Mouse (Mus musculus): ENCODE results near the gene F2rl1. TPM values are rescaled to one million over a fixed set of nuclear protein-coding genes. Genes with fewer than 3 reads are reported as not detected.

Gene F2rl1
- total and polyA plus RNA-seq, 3 experiments: 0.05 TPM; not detected in 2

GRCm38 (mm10) chr13:95510054-95510453 lies 15.0 kb downstream of the F2rl1 start:
- TF ChIP-seq GATA2 (IDR thresholded peaks at IDR 0.05; ENCODE audit: borderline replicate concordance, low read depth, low read length) (no peak), POLR2AphosphoS5 (IDR thresholded peaks at IDR 0.05; ENCODE audit: insufficient replicate concordance, low read depth, low read length) (no peak), GATA1 (IDR thresholded peaks at IDR 0.05; ENCODE audit: borderline replicate concordance, low read length) (no peak), CTCF (IDR thresholded peaks at IDR 0.05; ENCODE audit: low read depth, low read length) (no peak), TAL1 (conservative IDR thresholded peaks at IDR 0.05; ENCODE audit: low read depth, low read length) (no peak)
- ATAC-seq (ENCODE audit: extremely low read depth, insufficient number of reproducible peaks, low FRiP score, poor library complexity, severe bottlenecking) (peak; percentile 62), DNase-seq (ENCODE audit: low spot score) (no peak)
- H3K36me3 ChIP-seq (replicated peaks): no peaks in the 10 kb centered on the region
- peaks cover 60% of the 10 kb centered on the region for H3K4me1 ChIP-seq (ENCODE audit: insufficient read depth, low read depth, low read length)
- no peaks in the 10 kb centered on the region for H3K27me3 ChIP-seq (ENCODE audit: insufficient read depth, low read length)
- H3K4me3 ChIP-seq (ENCODE audit: low read depth, low read length): no peak overlapping the region
- H3K9me3 ChIP-seq (replicated peaks): no peaks in the 10 kb centered on the region

DNA sequence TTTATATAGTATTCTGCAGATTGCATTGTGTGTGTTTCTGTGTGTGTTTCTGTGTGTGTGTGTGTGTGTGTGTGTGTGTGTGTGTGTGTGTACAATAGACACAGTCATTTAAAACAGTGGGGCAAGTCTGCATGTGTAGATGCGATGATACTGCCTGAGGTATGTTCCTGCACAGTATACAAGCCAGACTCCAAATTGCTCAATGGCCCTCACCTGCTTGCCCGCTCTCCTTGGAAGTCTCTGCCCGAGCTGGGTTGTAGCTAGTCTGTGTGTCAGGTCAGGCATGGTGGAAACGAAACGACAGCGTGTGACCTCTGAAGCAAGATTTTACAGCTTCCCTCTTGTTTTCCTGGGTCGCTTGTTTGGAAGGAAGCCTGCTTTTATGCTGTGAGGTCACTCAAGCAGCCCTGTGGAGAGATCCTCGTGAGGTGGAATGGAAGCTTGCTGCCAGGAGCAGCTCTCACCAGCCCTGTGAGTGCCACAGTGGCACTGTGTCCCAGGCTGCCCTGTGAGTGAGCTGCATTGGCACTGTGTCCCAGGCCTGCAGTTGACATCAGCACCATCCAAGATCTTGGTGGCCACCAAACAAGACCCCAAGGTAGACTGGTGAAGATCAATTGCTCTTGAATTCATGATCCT lies 21.6 kb downstream of the F2rl1 start:
- DNase-seq (ENCODE audit: low spot score) (no peak), ATAC-seq (ENCODE audit: extremely low read depth, insufficient number of reproducible peaks, low FRiP score, poor library complexity, severe bottlenecking) (no peak)
- Histone ChIP-seq H3K36me3 (replicated peaks) (no peaks in the 10 kb centered on the region), H3K4me1 (ENCODE audit: insufficient read depth, low read depth, low read length) (peaks cover 14% of the 10 kb centered on the region), H3K9me3 (replicated peaks) (no peaks in the 10 kb centered on the region), H3K4me3 (ENCODE audit: low read depth, low read length) (no peak overlapping the region), H3K27me3 (ENCODE audit: insufficient read depth, low read length) (peaks cover 17% of the 10 kb centered on the region)
- TF ChIP-seq POLR2AphosphoS5 (IDR thresholded peaks at IDR 0.05; ENCODE audit: insufficient replicate concordance, low read depth, low read length) (no peak), CTCF (IDR thresholded peaks at IDR 0.05; ENCODE audit: low read depth, low read length) (no peak), GATA2 (IDR thresholded peaks at IDR 0.05; ENCODE audit: borderline replicate concordance, low read depth, low read length) (no peak), GATA1 (IDR thresholded peaks at IDR 0.05; ENCODE audit: borderline replicate concordance, low read length) (no peak), TAL1 (conservative IDR thresholded peaks at IDR 0.05; ENCODE audit: low read depth, low read length) (no peak)

DNA sequence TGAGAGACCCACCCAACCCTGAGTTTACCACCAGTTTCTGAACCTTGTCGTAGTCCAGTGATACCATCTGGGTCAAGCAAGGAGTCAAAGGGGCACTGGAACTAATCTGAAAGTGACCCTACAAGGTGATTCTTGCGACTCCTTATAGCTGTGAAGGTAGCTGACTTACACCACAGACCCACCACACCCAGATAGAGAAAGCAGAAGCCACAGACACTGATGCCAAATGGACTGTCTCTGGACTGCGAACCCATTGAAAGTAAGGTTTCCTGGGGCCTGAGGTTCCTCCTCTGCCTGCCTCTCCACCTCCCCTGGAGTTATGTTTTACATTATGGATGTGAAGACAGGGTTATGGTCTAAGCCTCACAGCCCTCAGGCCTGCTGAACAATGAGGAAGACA lies 28.4 kb downstream of the F2rl1 start:
- Histone ChIP-seq H3K9me3 (replicated peaks) (no peaks in the 10 kb centered on the region), H3K4me1 (ENCODE audit: insufficient read depth, low read depth, low read length) (peaks cover 6% of the 10 kb centered on the region), H3K36me3 (replicated peaks) (no peaks in the 10 kb centered on the region), H3K27me3 (ENCODE audit: insufficient read depth, low read length) (peaks cover 41% of the 10 kb centered on the region), H3K4me3 (ENCODE audit: low read depth, low read length) (no peak overlapping the region)
- DNase-seq (ENCODE audit: low spot score) (no peak), ATAC-seq (ENCODE audit: extremely low read depth, insufficient number of reproducible peaks, low FRiP score, poor library complexity, severe bottlenecking) (no peak)
- TF ChIP-seq GATA1 (IDR thresholded peaks at IDR 0.05; ENCODE audit: borderline replicate concordance, low read length): no peak
- TF ChIP-seq POLR2AphosphoS5 (IDR thresholded peaks at IDR 0.05; ENCODE audit: insufficient replicate concordance, low read depth, low read length): no peak
- no peak for TF ChIP-seq CTCF (IDR thresholded peaks at IDR 0.05; ENCODE audit: low read depth, low read length)
- TF ChIP-seq GATA2 (IDR thresholded peaks at IDR 0.05; ENCODE audit: borderline replicate concordance, low read depth, low read length): no peak
- TF ChIP-seq TAL1 (conservative IDR thresholded peaks at IDR 0.05; ENCODE audit: low read depth, low read length): no peak

- H3K27me3 ChIP-seq (ENCODE audit: insufficient read depth, low read length): peaks cover 43% of the 10 kb centered on the region
- no peak overlapping the region for H3K4me3 ChIP-seq (ENCODE audit: low read depth, low read length)
- no peak for DNase-seq (ENCODE audit: low spot score)
- TF ChIP-seq CTCF (IDR thresholded peaks at IDR 0.05; ENCODE audit: low read depth, low read length): no peak
- TF ChIP-seq POLR2AphosphoS5 (IDR thresholded peaks at IDR 0.05; ENCODE audit: insufficient replicate concordance, low read depth, low read length): no peak
- no peak for TF ChIP-seq TAL1 (conservative IDR thresholded peaks at IDR 0.05; ENCODE audit: low read depth, low read length)
- no peak for TF ChIP-seq GATA2 (IDR thresholded peaks at IDR 0.05; ENCODE audit: borderline replicate concordance, low read depth, low read length)
- no peak for TF ChIP-seq GATA1 (IDR thresholded peaks at IDR 0.05; ENCODE audit: borderline replicate concordance, low read length)
- ATAC-seq (ENCODE audit: extremely low read depth, insufficient number of reproducible peaks, low FRiP score, poor library complexity, severe bottlenecking): no peak
- H3K4me1 ChIP-seq (ENCODE audit: insufficient read depth, low read depth, low read length): peaks cover 9% of the 10 kb centered on the region
- H3K36me3 ChIP-seq (replicated peaks): no peaks in the 10 kb centered on the region
- no peaks in the 10 kb centered on the region for H3K9me3 ChIP-seq (replicated peaks)
These were observed 30.2 kb downstream of the F2rl1 start for GRCm38 (mm10) chr13:95494812-95495211.

GRCm38 (mm10) chr13:95493296-95493695 lies 31.7 kb downstream of the F2rl1 start:
- peaks cover 38% of the 10 kb centered on the region for H3K27me3 ChIP-seq (ENCODE audit: insufficient read depth, low read length)
- no peaks in the 10 kb centered on the region for H3K36me3 ChIP-seq (replicated peaks)
- DNase-seq (ENCODE audit: low spot score) (no peak), ATAC-seq (ENCODE audit: extremely low read depth, insufficient number of reproducible peaks, low FRiP score, poor library complexity, severe bottlenecking) (no peak)
- no peak for TF ChIP-seq CTCF (IDR thresholded peaks at IDR 0.05; ENCODE audit: low read depth, low read length)
- TF ChIP-seq POLR2AphosphoS5 (IDR thresholded peaks at IDR 0.05; ENCODE audit: insufficient replicate concordance, low read depth, low read length): no peak
- no peak for TF ChIP-seq GATA1 (IDR thresholded peaks at IDR 0.05; ENCODE audit: borderline replicate concordance, low read length)
- no peak for TF ChIP-seq GATA2 (IDR thresholded peaks at IDR 0.05; ENCODE audit: borderline replicate concordance, low read depth, low read length)
- no peak for TF ChIP-seq TAL1 (conservative IDR thresholded peaks at IDR 0.05; ENCODE audit: low read depth, low read length)
- no peaks in the 10 kb centered on the region for H3K9me3 ChIP-seq (replicated peaks)
- H3K4me1 ChIP-seq (ENCODE audit: insufficient read depth, low read depth, low read length): peaks cover 12% of the 10 kb centered on the region
- H3K4me3 ChIP-seq (ENCODE audit: low read depth, low read length): no peak overlapping the region

- H3K27me3 ChIP-seq (ENCODE audit: insufficient read depth, low read length): peaks cover 43% of the 10 kb centered on the region
- H3K4me3 ChIP-seq (ENCODE audit: low read depth, low read length): no peak overlapping the region
- ATAC-seq (ENCODE audit: extremely low read depth, insufficient number of reproducible peaks, low FRiP score, poor library complexity, severe bottlenecking) (no peak), DNase-seq (ENCODE audit: low spot score) (no peak)
- H3K4me1 ChIP-seq (ENCODE audit: insufficient read depth, low read depth, low read length): peaks cover 14% of the 10 kb centered on the region
- TF ChIP-seq GATA1 (IDR thresholded peaks at IDR 0.05; ENCODE audit: borderline replicate concordance, low read length): no peak
- no peak for TF ChIP-seq POLR2AphosphoS5 (IDR thresholded peaks at IDR 0.05; ENCODE audit: insufficient replicate concordance, low read depth, low read length)
- TF ChIP-seq TAL1 (conservative IDR thresholded peaks at IDR 0.05; ENCODE audit: low read depth, low read length): no peak
- no peak for TF ChIP-seq CTCF (IDR thresholded peaks at IDR 0.05; ENCODE audit: low read depth, low read length)
- TF ChIP-seq GATA2 (IDR thresholded peaks at IDR 0.05; ENCODE audit: borderline replicate concordance, low read depth, low read length): no peak
- no peaks in the 10 kb centered on the region for H3K9me3 ChIP-seq (replicated peaks)
- no peaks in the 10 kb centered on the region for H3K36me3 ChIP-seq (replicated peaks)
These were observed 33.7 kb downstream of the F2rl1 start for GRCm38 (mm10) chr13:95491327-95491726.

All from G1E (cell line).